49 mouse cellular contexts compared by ENCODE assay signal in genomic region chr12:103946243-103946642, GRCm38 (mm10). TPM values are rescaled to one million over a fixed set of nuclear protein-coding genes. Genes with fewer than 3 reads are reported as not detected.
"Had no signal": no experiment of that assay in that cellular context is flagged by ENCODE, and none has a peak within 500 bp of the region (broad histone marks: within the 10 kb centered on the region; RNA-seq: fewer than 3 reads in every experiment).

No protein-coding gene starts in this region.

- H3K36me3 ChIP-seq: heart, embryonic 10.5 days; heart, embryonic 12.5 days; heart, embryonic 13.5 days; heart, embryonic 15.5 days; hindbrain, embryonic 10.5 days; hindbrain, embryonic 12.5 days; hindbrain, embryonic 13.5 days; hindbrain, embryonic 15.5 days; intestine, embryonic 15.5 days; kidney, embryonic 15.5 days had no signal

- H3K9ac ChIP-seq: heart, embryonic 12.5 days; heart, embryonic 13.5 days; heart, embryonic 15.5 days; hindbrain, embryonic 12.5 days; hindbrain, embryonic 13.5 days; hindbrain, embryonic 14.5 days; hindbrain, embryonic 15.5 days; intestine, embryonic 15.5 days; kidney, embryonic 15.5 days had no signal

- H3K27me3 ChIP-seq: heart, embryonic 12.5 days; heart, embryonic 13.5 days; heart, embryonic 15.5 days; hindbrain, embryonic 12.5 days; hindbrain, embryonic 13.5 days; hindbrain, embryonic 15.5 days; intestine, embryonic 15.5 days; kidney, embryonic 15.5 days had no signal

- H3K4me2 ChIP-seq: heart, embryonic 11.5 days; heart, embryonic 12.5 days; heart, embryonic 13.5 days; heart, embryonic 15.5 days; hindbrain, embryonic 12.5 days; hindbrain, embryonic 13.5 days; hindbrain, embryonic 14.5 days; hindbrain, embryonic 15.5 days; intestine, embryonic 15.5 days; kidney, embryonic 15.5 days had no signal

- ATAC-seq: hindbrain, embryonic 16.5 days; hindbrain, postnatal 0 days; inflammation-experienced regulatory T-cells, adult 6 months; intestine, embryonic 15.5 days; intestine, embryonic 16.5 days; intestine, postnatal 0 days had no signal

- H3K4me3 ChIP-seq: heart, embryonic 10.5 days; heart, embryonic 12.5 days; heart, embryonic 13.5 days; heart, embryonic 15.5 days; hindbrain, embryonic 10.5 days; hindbrain, embryonic 12.5 days; hindbrain, embryonic 13.5 days; hindbrain, embryonic 15.5 days; intestine, embryonic 15.5 days; kidney, embryonic 15.5 days; layer of hippocampus, adult 2 months had no signal

- DNase-seq: heart, postnatal 10 days; heart, postnatal 14 days; heart, postnatal 36 days; heart, postnatal 4 days; kidney, adult 11 months; kidney, adult 18-20 months; kidney, adult 2 months; kidney, adult 8-10 months; kidney, adult 9 months; kidney, postnatal 10 days; kidney, postnatal 14 days; kidney, postnatal 25 days; kidney, postnatal 36 days; kidney, postnatal 4 days; layer of hippocampus, adult 9-11 months; layer of hippocampus, postnatal 36 days had no signal

- H3K4me1 ChIP-seq: heart, embryonic 10.5 days; heart, embryonic 12.5 days; heart, embryonic 13.5 days; heart, embryonic 15.5 days; hindbrain, embryonic 10.5 days; hindbrain, embryonic 12.5 days; hindbrain, embryonic 13.5 days; hindbrain, embryonic 15.5 days; intestine, embryonic 15.5 days; kidney, embryonic 15.5 days had no signal

- H3K9me3 ChIP-seq: heart, embryonic 15.5 days; hindbrain, embryonic 15.5 days; intestine, embryonic 15.5 days; kidney, embryonic 15.5 days had no signal

- H3K27ac ChIP-seq: heart, embryonic 10.5 days; heart, embryonic 13.5 days; heart, embryonic 15.5 days; hindbrain, embryonic 10.5 days; hindbrain, embryonic 12.5 days; hindbrain, embryonic 13.5 days; hindbrain, embryonic 14.5 days; hindbrain, embryonic 15.5 days; hindbrain, postnatal 0 days; intestine, embryonic 15.5 days; kidney, embryonic 15.5 days; kidney, postnatal 0 days; layer of hippocampus, adult 2 months had no signal

RNA-seq across cellular contexts. Expression of gene Serpina1e, which starts 12.5 kb away (rescaled TPM):
- total RNA-seq: heart, postnatal 10 days; heart, postnatal 14 days; hematopoietic stem cell, adult 5-6 weeks; hindbrain, postnatal 0 days; layer of hippocampus, adult 18-20 months; layer of hippocampus, adult 2 months; layer of hippocampus, postnatal 10 days; layer of hippocampus, postnatal 14 days; layer of hippocampus, postnatal 25 days; layer of hippocampus, postnatal 36 days had no signal
- polyA plus RNA-seq: heart, embryonic 14.5 days; hindbrain, embryonic 10.5 days; hindbrain, embryonic 11.5 days; hindbrain, embryonic 12.5 days; hindbrain, embryonic 13.5 days; hindbrain, embryonic 14.5 days; hindbrain, embryonic 16.5 days; hindbrain, postnatal 0 days; inflammation-experienced regulatory T-cells, adult 6 months had no signal

RNA-seq across cellular contexts. Expression of gene Serpina1c, which starts 41.6 kb away (rescaled TPM):
- total RNA-seq: heart, postnatal 10 days; heart, postnatal 14 days; heart, postnatal 25 days; heart, postnatal 36 days; heart, postnatal 4 days; hematopoietic stem cell, adult 5-6 weeks; hindbrain, postnatal 0 days; layer of hippocampus, adult 18-20 months; layer of hippocampus, adult 2 months; layer of hippocampus, adult 8-10 months; layer of hippocampus, postnatal 10 days; layer of hippocampus, postnatal 14 days; layer of hippocampus, postnatal 25 days; layer of hippocampus, postnatal 36 days had no signal
- polyA plus RNA-seq: heart, embryonic 14.5 days; heart, postnatal 0 days; hindbrain, embryonic 10.5 days; hindbrain, embryonic 11.5 days; hindbrain, embryonic 12.5 days; hindbrain, embryonic 13.5 days; hindbrain, embryonic 14.5 days; hindbrain, embryonic 16.5 days; hindbrain, postnatal 0 days; inflammation-experienced regulatory T-cells, adult 6 months had no signal

RNA-seq across cellular contexts. Expression of gene Serpina11, which starts 43.5 kb away (rescaled TPM):
- total RNA-seq: heart, postnatal 10 days; heart, postnatal 14 days; heart, postnatal 25 days; heart, postnatal 36 days; heart, postnatal 4 days; hematopoietic stem cell, adult 5-6 weeks; hindbrain, postnatal 0 days; layer of hippocampus, adult 18-20 months; layer of hippocampus, adult 2 months; layer of hippocampus, adult 8-10 months; layer of hippocampus, postnatal 10 days; layer of hippocampus, postnatal 14 days; layer of hippocampus, postnatal 25 days; layer of hippocampus, postnatal 36 days had no signal
- polyA plus RNA-seq: heart, embryonic 12.5 days; heart, embryonic 13.5 days; heart, embryonic 14.5 days; heart, embryonic 15.5 days; heart, embryonic 16.5 days; heart, postnatal 0 days; hindbrain, embryonic 10.5 days; hindbrain, embryonic 11.5 days; hindbrain, embryonic 12.5 days; hindbrain, embryonic 13.5 days; hindbrain, embryonic 14.5 days; hindbrain, embryonic 15.5 days; hindbrain, embryonic 16.5 days; inflammation-experienced regulatory T-cells, adult 6 months; intestine, embryonic 14.5 days; intestine, postnatal 0 days; kidney, embryonic 14.5 days; kidney, embryonic 15.5 days; kidney, embryonic 16.5 days; kidney, postnatal 0 days had no signal
